Mouse (Mus musculus) lung, postnatal 10 days (tissue): Measurements from ENCODE around the gene Tox2.
A peak's percentile ranks its signal among the peaks of the same experiment; 100 is the strongest.

Experiments
- DNase-seq: peaks from one replicate; pipeline ENCODE4 v3.0.0; 2021

The Tox2 gene

GRCm38 (mm10) chr2:163202884-163203634, at the start of gene Tox2:
Gene Tox2 (plus strand): TSS chr2:163203125.
- DNase-seq: peak; percentile 88

GRCm38 (mm10) chr2:163154673-163155072, 48.3 kb upstream of the Tox2 start:
- peak; percentile 7 for DNase-seq

GRCm38 (mm10) chr2:163158979-163159378, 43.9 kb upstream of the Tox2 start:
- no peak for DNase-seq

- no peak for DNase-seq
These were observed 38.4 kb upstream of the Tox2 start for GRCm38 (mm10) chr2:163164461-163164990.

- no peak for DNase-seq
These were observed 36.7 kb upstream of the Tox2 start for GRCm38 (mm10) chr2:163166067-163166805.

- DNase-seq: no peak
These were observed 31.0 kb upstream of the Tox2 start for GRCm38 (mm10) chr2:163171891-163172290.

GRCm38 (mm10) chr2:163174066-163174465, 28.9 kb upstream of the Tox2 start:
- no peak for DNase-seq

- no peak for DNase-seq
These were observed 27.1 kb upstream of the Tox2 start for GRCm38 (mm10) chr2:163175831-163176230.

GRCm38 (mm10) chr2:163176502-163176901, 26.4 kb upstream of the Tox2 start:
- no peak for DNase-seq

GRCm38 (mm10) chr2:163187552-163187951, 15.4 kb upstream of the Tox2 start:
- no peak for DNase-seq

GRCm38 (mm10) chr2:163189596-163189995, 13.3 kb upstream of the Tox2 start:
- no peak for DNase-seq

- DNase-seq: no peak
These were observed 12.9 kb upstream of the Tox2 start for GRCm38 (mm10) chr2:163190004-163190441.

- no peak for DNase-seq
These were observed 10.4 kb upstream of the Tox2 start for GRCm38 (mm10) chr2:163192485-163192884.

- DNase-seq: no peak
These were observed 8.9 kb upstream of the Tox2 start for GRCm38 (mm10) chr2:163194015-163194414.

GRCm38 (mm10) chr2:163194543-163194942, 8.4 kb upstream of the Tox2 start:
- DNase-seq: no peak

GRCm38 (mm10) chr2:163195106-163195833, 7.7 kb upstream of the Tox2 start:
- no peak for DNase-seq

- DNase-seq: no peak
These were observed 7.1 kb upstream of the Tox2 start for GRCm38 (mm10) chr2:163195834-163196145.

- peak; percentile 38 for DNase-seq
These were observed 1.0 kb upstream of the Tox2 start for GRCm38 (mm10) chr2:163201897-163202296.

- no peak for DNase-seq
These were observed 407 bp upstream of the Tox2 start for GRCm38 (mm10) chr2:163202553-163202883.

- DNase-seq: peak; percentile 30
These were observed 966 bp downstream of the Tox2 start for GRCm38 (mm10) chr2:163203635-163204547.

GRCm38 (mm10) chr2:163204548-163205261, 1.8 kb downstream of the Tox2 start:
- peak; percentile 39 for DNase-seq

- no peak for DNase-seq
These were observed 2.3 kb downstream of the Tox2 start for GRCm38 (mm10) chr2:163205262-163205647.
